ENCODE assay signal across 32 mouse cellular contexts in genomic region chr6:57326176-57326575, GRCm38 (mm10). TPM values are rescaled to one million over a fixed set of nuclear protein-coding genes. Genes with fewer than 3 reads are reported as not detected.
A peak's percentile ranks its signal among the peaks of the same experiment; 100 is the strongest.
DNase-seq lines count a peak whose midpoint lies in the region; ATAC-seq and TF ChIP-seq lines count a peak whose summit lies in the region.
"Had no signal": no experiment of that assay in that cellular context is flagged by ENCODE, and none has a peak within 500 bp of the region (broad histone marks: within the 10 kb centered on the region; RNA-seq: fewer than 3 reads in every experiment).

No protein-coding gene starts in this region.

- H3K9me3 ChIP-seq in lung, postnatal 0 days (ENCODE audit: low read length): no peaks in the 10 kb centered on the region
- H3K9me3 ChIP-seq in intestine, embryonic 16.5 days (ENCODE audit: control insufficient read depth, low read length): no peaks in the 10 kb centered on the region
- H3K9me3 ChIP-seq: embryonic facial prominence, embryonic 13.5 days; embryonic facial prominence, embryonic 15.5 days; forebrain, embryonic 10.5 days; forebrain, embryonic 12.5 days; G1E had no signal

- no peak overlapping the region for H3K4me2 ChIP-seq in lung, postnatal 0 days (replicated peaks; ENCODE audit: low read depth, low read length)
- no peak overlapping the region for H3K4me2 ChIP-seq in intestine, embryonic 16.5 days (ENCODE audit: low read depth, low read length)
- H3K4me2 ChIP-seq: embryonic facial prominence, embryonic 13.5 days; embryonic facial prominence, embryonic 15.5 days; forebrain, embryonic 12.5 days had no signal

- TF ChIP-seq CTCF in lung, postnatal 0 days (IDR thresholded peaks at IDR 0.05): no peak

- H3K4me3 ChIP-seq in lung, postnatal 0 days (ENCODE audit: low read depth, low read length): no peak overlapping the region
- no peak overlapping the region for H3K4me3 ChIP-seq in intestine, embryonic 16.5 days (ENCODE audit: low read length)
- H3K4me3 ChIP-seq: embryonic facial prominence, embryonic 13.5 days; embryonic facial prominence, embryonic 15.5 days; erythroblast, embryonic 14.5 days; forebrain, embryonic 10.5 days; forebrain, embryonic 12.5 days had no signal

- no peaks in the 10 kb centered on the region for H3K27me3 ChIP-seq in lung, postnatal 0 days (replicated peaks; ENCODE audit: insufficient read depth, low read length)
- H3K27me3 ChIP-seq in intestine, embryonic 16.5 days (replicated peaks; ENCODE audit: control insufficient read depth, insufficient read depth, low read length): no peaks in the 10 kb centered on the region
- H3K27me3 ChIP-seq: CH12.LX; embryonic facial prominence, embryonic 13.5 days; embryonic facial prominence, embryonic 15.5 days; forebrain, embryonic 12.5 days; Patski had no signal

- no peaks in the 10 kb centered on the region for H3K4me1 ChIP-seq in lung, postnatal 0 days (ENCODE audit: insufficient read depth, low read depth, low read length)
- H3K4me1 ChIP-seq in intestine, embryonic 16.5 days (ENCODE audit: control insufficient read depth, insufficient read depth, low read length): no peaks in the 10 kb centered on the region
- H3K4me1 ChIP-seq: embryonic facial prominence, embryonic 13.5 days; embryonic facial prominence, embryonic 15.5 days; forebrain, embryonic 10.5 days; forebrain, embryonic 12.5 days had no signal

- DNase-seq in lung, postnatal 0 days (ENCODE audit: low spot score): peak; percentile 2
- no peak for DNase-seq in lung, postnatal 25 days (ENCODE audit: low spot score)
- DNase-seq in adrenal gland, postnatal 4 days (ENCODE audit: low spot score in 2 of 2): no peak
- DNase-seq: adrenal gland, adult 8-10 months; adrenal gland, postnatal 14 days; adrenal gland, postnatal 36 days; B cell, adult 2 months; cerebellum, adult 11 months; cerebellum, adult 18-20 months; cerebellum, adult 8-10 months; cerebellum, adult 9-11 months; cerebellum, postnatal 14 days; cerebellum, postnatal 36 days; embryo, embryonic 11 days had no signal

- no peak overlapping the region for H3K27ac ChIP-seq in lung, postnatal 0 days (ENCODE audit: low read length)
- H3K27ac ChIP-seq in intestine, embryonic 16.5 days (ENCODE audit: low read length): no peak overlapping the region
- H3K27ac ChIP-seq: embryonic facial prominence, embryonic 13.5 days; embryonic facial prominence, embryonic 15.5 days; forebrain, embryonic 10.5 days; forebrain, embryonic 12.5 days had no signal

- TF ChIP-seq EP300 in lung, postnatal 0 days (IDR thresholded peaks at IDR 0.05): no peak

- no peak for ATAC-seq in lung, postnatal 0 days
- peak; percentile 87 for ATAC-seq in intestine, embryonic 16.5 days
- ATAC-seq in inflammation-experienced regulatory T-cells, adult 6 months: no peak
- ATAC-seq: activated CD4-positive, CD25-positive, alpha-beta regulatory T cell, adult 4 months; CD4-positive, CD25-positive, alpha-beta regulatory T cell, adult 4 months; forebrain, embryonic 14.5 days; forebrain, embryonic 16.5 days; Patski had no signal

- no peak overlapping the region for H3K9ac ChIP-seq in lung, postnatal 0 days (replicated peaks; ENCODE audit: low read depth)
- H3K9ac ChIP-seq in intestine, embryonic 16.5 days (ENCODE audit: low read depth, low read length): no peak overlapping the region
- H3K9ac ChIP-seq: embryonic facial prominence, embryonic 13.5 days; embryonic facial prominence, embryonic 15.5 days; forebrain, embryonic 12.5 days had no signal

- no peaks in the 10 kb centered on the region for H3K36me3 ChIP-seq in lung, postnatal 0 days (ENCODE audit: insufficient read depth, low read length)
- H3K36me3 ChIP-seq in intestine, embryonic 16.5 days (ENCODE audit: control insufficient read depth, insufficient read depth, low read length): no peaks in the 10 kb centered on the region
- H3K36me3 ChIP-seq: embryonic facial prominence, embryonic 13.5 days; embryonic facial prominence, embryonic 15.5 days; forebrain, embryonic 10.5 days; forebrain, embryonic 12.5 days; G1E had no signal

RNA-seq across cellular contexts. Expression of gene Vmn1r16, which starts 3.1 kb away (rescaled TPM):
- not detected in 2 replicates for polyA plus RNA-seq in lung, postnatal 0 days (2015; fragmentation: Nextera tagmentation; extraction: Ambion mirVana)
- not detected in 2 replicates for polyA plus RNA-seq in intestine, embryonic 16.5 days (2015; fragmentation: Nextera tagmentation; extraction: Ambion mirVana)
- not detected for polyA plus RNA-seq in inflammation-experienced regulatory T-cells, adult 6 months (2017; shearing (Covaris generic))
- not detected for total RNA-seq in adrenal gland, postnatal 4 days (2021)
- total RNA-seq: adrenal gland, adult 18-20 months; adrenal gland, adult 8-10 months; adrenal gland, postnatal 14 days; adrenal gland, postnatal 36 days; CH12.LX; common myeloid progenitor, adult 5-6 weeks had no signal
- polyA plus RNA-seq: activated CD4-positive, CD25-positive, alpha-beta regulatory T cell, adult 4 months; brain, embryonic 14.5 days; CD4-positive, CD25-positive, alpha-beta regulatory T cell, adult 4 months; embryonic facial prominence, embryonic 11.5 days; embryonic facial prominence, embryonic 13.5 days; embryonic facial prominence, embryonic 15.5 days; erythroblast, embryonic 14.5 days; forebrain, embryonic 10.5 days; forebrain, embryonic 12.5 days; forebrain, embryonic 14.5 days; forebrain, embryonic 16.5 days; G1E had no signal

RNA-seq across cellular contexts. Expression of gene Vmn1r17, which starts 37.4 kb away (rescaled TPM):
- polyA plus RNA-seq in lung, postnatal 0 days (2015; fragmentation: Nextera tagmentation; extraction: Ambion mirVana): not detected in 2 replicates
- not detected in 2 replicates for polyA plus RNA-seq in intestine, embryonic 16.5 days (2015; fragmentation: Nextera tagmentation; extraction: Ambion mirVana)
- polyA plus RNA-seq in inflammation-experienced regulatory T-cells, adult 6 months (2017; shearing (Covaris generic)): not detected
- not detected for total RNA-seq in adrenal gland, postnatal 4 days (2021)
- total RNA-seq: adrenal gland, adult 18-20 months; adrenal gland, adult 8-10 months; adrenal gland, postnatal 14 days; adrenal gland, postnatal 36 days; CH12.LX; common myeloid progenitor, adult 5-6 weeks; G1E had no signal
- polyA plus RNA-seq: activated CD4-positive, CD25-positive, alpha-beta regulatory T cell, adult 4 months; brain, embryonic 14.5 days; CD4-positive, CD25-positive, alpha-beta regulatory T cell, adult 4 months; embryonic facial prominence, embryonic 11.5 days; embryonic facial prominence, embryonic 13.5 days; embryonic facial prominence, embryonic 15.5 days; erythroblast, embryonic 14.5 days; forebrain, embryonic 10.5 days; forebrain, embryonic 12.5 days; forebrain, embryonic 14.5 days; forebrain, embryonic 16.5 days; G1E; Patski had no signal
